Mouse (Mus musculus) forebrain, embryonic 16.5 days (tissue): ENCODE measurements at regions not wholly inside any gene's neighbourhood (a gene's known extent, or its start where the extent isn't known, plus 50 kb on each side); places are given as distances from the start of the nearest gene placed in this dataset.
A peak's percentile ranks its signal among the peaks of the same experiment; 100 is the strongest.

Experiments used
- ATAC-seq: fragments of 200-750 bp; cut with Nextera tagmentation; 2 replicates; pipeline ENCODE4 v1.8.0; 2017; ENCODE audit warnings: mild to moderate bottlenecking, moderate library complexity
- H3K27ac ChIP-seq: fragments of 300-500 bp; sonication (generic); 2 replicates; pipeline ENCODE4 v1.5.1; 2014; ENCODE audit warnings: low read length, control low read depth
- H3K27me3 ChIP-seq: fragments of 300-500 bp; sonication (generic); replicated peaks from 2 replicates; pipeline ENCODE4 v1.6.1; 2014; ENCODE audit warnings: low read length; ENCODE audit not compliant: control insufficient read depth, insufficient read depth
- H3K36me3 ChIP-seq: fragments of 300-500 bp; sonication (generic); 2 replicates; pipeline ENCODE4 v1.6.1; 2014; ENCODE audit not compliant: control insufficient read depth, insufficient read depth
- H3K4me1 ChIP-seq: fragments of 300-500 bp; sonication (generic); replicated peaks from 2 replicates; pipeline ENCODE4 v1.6.1; 2014; ENCODE audit warnings: low read length; ENCODE audit not compliant: control insufficient read depth, insufficient read depth
- H3K4me2 ChIP-seq: fragments of 300-500 bp; sonication (generic); 2 replicates; pipeline ENCODE4 v1.6.1; 2014; ENCODE audit warnings: mild to moderate bottlenecking, low read length, control low read depth
- H3K4me3 ChIP-seq: fragments of 300-500 bp; sonication (generic); replicated peaks from 2 replicates; pipeline ENCODE4 v1.5.1; 2014; ENCODE audit warnings: mild to moderate bottlenecking, low read length, control low read depth
- H3K9ac ChIP-seq: fragments of 300-500 bp; sonication (generic); replicated peaks from 2 replicates; pipeline ENCODE4 v1.6.1; 2014; ENCODE audit warnings: low read depth, low read length, control low read depth
- H3K9me3 ChIP-seq: fragments of 300-500 bp; sonication (generic); 2 replicates; pipeline ENCODE4 v1.6.1; 2016; ENCODE audit warnings: low read length; ENCODE audit not compliant: control insufficient read depth
- WGBS: fragments of 180-500 bp; shearing (Covaris S2); extraction: QIAGEN DNeasy Blood & Tissue Kit; methylation state at CpG from one replicate; pipeline ENCODE4 v1.1.7; 2014; 5-methylcytosine and 5-hydroxymethylcytosine counted together

DNA sequence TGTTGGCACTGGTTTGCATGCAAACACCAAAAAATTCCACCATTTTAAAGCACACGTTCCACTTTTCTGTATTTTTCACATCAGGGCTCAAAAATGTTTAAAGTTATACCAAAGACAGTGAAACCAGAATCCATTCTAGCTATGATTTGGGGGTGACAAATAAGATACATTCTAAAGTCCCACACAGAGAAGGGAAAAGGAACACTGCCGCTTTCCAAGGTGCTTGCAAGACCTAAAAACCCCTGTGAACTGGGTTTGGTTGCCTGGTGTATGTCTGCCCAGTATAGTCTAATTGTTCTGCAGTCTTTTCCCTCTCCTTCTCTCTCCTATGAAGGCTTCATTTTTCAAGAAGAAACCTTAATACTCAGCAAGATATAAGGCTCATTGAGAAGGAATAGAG, 219.6 kb downstream of the Mef2c start:
- H3K27ac ChIP-seq = peak overlapping the region; percentile 100

DNA sequence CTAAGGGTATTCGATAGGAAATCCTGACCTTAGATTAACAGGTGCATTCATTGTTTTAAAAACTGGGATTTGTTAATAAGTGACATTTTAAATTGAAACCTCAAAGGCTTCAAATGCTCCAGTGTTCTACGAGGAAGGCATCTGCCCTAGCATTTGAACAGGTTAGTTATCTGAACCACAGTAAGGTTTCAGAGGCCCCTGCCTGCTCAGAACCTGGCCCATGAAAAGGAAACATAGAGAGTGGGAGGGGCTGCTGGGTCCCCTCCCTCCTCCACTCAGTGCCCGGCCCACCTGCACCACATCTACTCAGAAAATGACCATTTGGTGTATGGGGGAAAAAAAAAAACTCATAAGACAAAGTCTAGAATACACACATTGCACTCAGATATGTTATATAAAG, 220.4 kb downstream of the Mef2c start:
- H3K4me3 ChIP-seq = peak overlapping the region; percentile 74
- H3K27ac ChIP-seq = peak overlapping the region; percentile 100
- no peaks in the 10 kb centered on the region for H3K36me3 ChIP-seq
- peak overlapping the region; percentile 77 for H3K9ac ChIP-seq
- H3K27me3 ChIP-seq = no peaks in the 10 kb centered on the region
- peak overlapping the region; percentile 87 for H3K4me2 ChIP-seq
- H3K9me3 ChIP-seq = no peaks in the 10 kb centered on the region
- 8% methylated on average over 3 of the region's 3 CpGs for WGBS
- no peak for ATAC-seq
- no peaks in the 10 kb centered on the region for H3K4me1 ChIP-seq

More for the DNA sequence above, 219.6 kb downstream of the Mef2c start:
- WGBS = 8% methylated on average over 2 of the region's 2 CpGs
- Histone ChIP-seq H3K9ac (peak overlapping the region; percentile 100), H3K36me3 (no peaks in the 10 kb centered on the region), H3K4me2 (peak overlapping the region; percentile 86), H3K4me3 (peak overlapping the region; percentile 69), H3K9me3 (no peaks in the 10 kb centered on the region), H3K27me3 (no peaks in the 10 kb centered on the region), H3K4me1 (peaks cover 5% of the 10 kb centered on the region; the same call in 1 of the 2 replicates)
- no peak for ATAC-seq

DNA sequence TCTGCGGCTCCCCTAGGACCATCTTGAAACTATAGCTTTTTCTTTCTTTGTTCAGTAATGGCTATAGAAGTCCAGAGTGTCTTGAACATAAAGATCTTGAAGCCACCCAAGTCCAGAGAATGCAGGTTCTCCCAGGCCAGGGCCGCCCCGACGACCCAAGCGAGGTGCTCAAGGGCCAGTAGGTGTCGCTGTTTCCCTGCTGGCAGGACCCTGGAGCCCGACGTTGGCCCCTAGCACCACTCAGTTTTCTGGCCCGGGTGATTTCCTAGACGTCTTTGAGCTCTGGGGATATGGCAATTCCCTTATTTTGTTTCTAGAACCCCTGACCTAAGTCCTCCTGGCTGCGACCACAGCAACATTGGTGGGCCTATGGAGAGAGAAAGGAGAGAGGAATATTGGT, 221.2 kb downstream of the Mef2c start:
- Histone ChIP-seq H3K9ac (peak overlapping the region; percentile 77), H3K9me3 (no peaks in the 10 kb centered on the region), H3K27ac (peak overlapping the region; percentile 100), H3K27me3 (no peaks in the 10 kb centered on the region), H3K36me3 (no peaks in the 10 kb centered on the region), H3K4me1 (no peaks in the 10 kb centered on the region), H3K4me2 (peak overlapping the region; percentile 87), H3K4me3 (peak overlapping the region; percentile 74)
- peak; percentile 22 for ATAC-seq
- 1% methylated on average over 11 of the region's 11 CpGs for WGBS

DNA sequence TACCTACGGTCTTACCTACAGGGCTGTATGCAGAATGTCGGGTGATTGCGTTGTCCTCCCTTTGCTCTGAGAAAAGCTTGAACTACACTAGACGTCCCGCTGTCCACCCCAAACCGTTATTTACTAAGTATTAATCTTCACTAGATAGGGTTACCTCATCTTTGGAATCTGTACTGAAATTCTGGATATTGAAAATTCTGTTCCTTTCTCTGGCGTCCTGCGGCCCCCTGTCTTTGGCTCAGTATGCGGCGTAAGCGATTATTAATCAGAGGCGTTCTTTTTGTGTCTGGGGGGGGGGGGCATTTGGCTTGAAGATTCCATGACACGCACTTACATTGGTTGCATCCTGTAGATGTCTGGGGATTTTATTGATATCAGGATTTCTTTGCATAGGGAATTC, 222.0 kb downstream of the Mef2c start:
- H3K4me1 ChIP-seq = no peaks in the 10 kb centered on the region
- peak overlapping the region; percentile 74 for H3K4me3 ChIP-seq
- WGBS = 3% methylated on average over 13 of the region's 13 CpGs
- no peaks in the 10 kb centered on the region for H3K27me3 ChIP-seq
- no peak for ATAC-seq
- H3K27ac ChIP-seq = peak overlapping the region; percentile 100
- peak overlapping the region; percentile 77 for H3K9ac ChIP-seq
- H3K4me2 ChIP-seq = peak overlapping the region; percentile 87
- no peaks in the 10 kb centered on the region for H3K36me3 ChIP-seq
- H3K9me3 ChIP-seq = no peaks in the 10 kb centered on the region

DNA sequence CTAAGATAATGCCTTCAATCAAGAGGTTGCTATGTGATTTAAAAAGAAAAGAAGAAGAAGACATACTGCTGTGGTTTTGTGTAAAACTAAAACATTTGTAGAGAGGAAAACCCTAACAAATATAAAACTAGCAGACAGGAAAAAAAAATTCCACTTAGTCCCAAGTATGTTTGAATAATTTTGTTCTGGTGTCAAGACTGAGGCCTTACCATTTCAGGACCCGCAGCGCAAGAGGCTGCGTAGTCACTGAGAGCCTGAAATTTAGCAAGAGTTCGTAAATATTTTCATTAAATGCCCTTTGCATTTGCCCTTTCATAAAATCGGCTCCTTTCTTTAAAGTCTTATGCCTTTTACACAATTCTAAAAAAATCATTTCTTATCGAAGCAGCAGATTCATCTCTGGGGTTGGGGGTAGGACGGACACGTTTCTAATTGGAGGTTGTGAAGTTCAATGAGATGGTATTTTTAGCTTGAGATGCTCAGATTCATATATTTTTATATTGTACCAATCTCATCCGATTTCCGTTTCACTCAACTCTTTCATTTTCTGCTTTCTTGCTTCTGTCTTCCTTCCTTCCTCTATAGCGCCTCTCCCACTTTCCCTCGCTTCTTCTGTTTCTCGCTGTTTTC, 222.6 kb downstream of the Mef2c start:
- H3K4me3 ChIP-seq = peak overlapping the region; percentile 74
- no peaks in the 10 kb centered on the region for H3K27me3 ChIP-seq
- no peaks in the 10 kb centered on the region for H3K36me3 ChIP-seq
- H3K4me1 ChIP-seq = no peaks in the 10 kb centered on the region
- peak overlapping the region; percentile 77 for H3K9ac ChIP-seq
- H3K4me2 ChIP-seq = peak overlapping the region; percentile 87
- 1% methylated on average over 13 of the region's 13 CpGs for WGBS
- H3K27ac ChIP-seq = peak overlapping the region; percentile 100
- H3K9me3 ChIP-seq = no peaks in the 10 kb centered on the region
- ATAC-seq = no peak

DNA sequence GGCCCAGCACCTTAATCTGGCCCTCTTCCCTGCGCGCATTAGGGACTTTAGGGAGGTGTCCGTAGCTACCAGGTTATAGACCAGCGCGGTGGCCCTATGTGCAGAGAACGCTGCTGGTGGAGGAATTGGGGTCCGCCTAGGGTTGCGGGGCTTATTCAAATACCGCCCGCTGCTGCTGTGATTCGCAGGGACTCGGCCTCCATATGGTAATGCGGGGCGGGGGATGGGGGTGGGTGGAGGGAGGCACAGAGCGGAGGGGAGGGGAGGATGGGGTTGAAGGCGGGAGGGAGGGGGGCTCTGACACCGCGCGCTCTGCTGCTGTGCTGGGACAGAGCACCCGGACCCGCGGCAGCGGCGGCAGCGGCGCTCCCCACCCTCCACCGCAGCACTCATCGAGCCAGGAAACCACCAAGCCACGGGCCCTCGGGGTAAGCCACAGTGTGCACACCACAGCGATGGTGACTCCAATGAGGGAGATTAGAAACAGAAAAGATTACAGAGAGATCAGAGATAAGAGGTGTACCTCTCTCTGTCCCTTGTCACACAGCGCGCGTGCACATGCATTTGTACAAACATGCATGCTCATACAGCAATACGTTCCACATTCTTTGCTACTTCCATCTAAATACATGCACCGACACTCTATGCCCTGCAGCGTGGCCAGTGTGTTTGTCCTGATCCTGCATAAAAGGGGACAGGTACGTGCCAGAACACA, 223.4 kb downstream of the Mef2c start:
- Histone ChIP-seq H3K4me2 (peak overlapping the region; percentile 87), H3K27ac (peak overlapping the region; percentile 100), H3K9me3 (no peaks in the 10 kb centered on the region), H3K9ac (peak overlapping the region; percentile 77), H3K4me3 (peak overlapping the region; percentile 74), H3K36me3 (no peaks in the 10 kb centered on the region), H3K27me3 (no peaks in the 10 kb centered on the region), H3K4me1 (no peaks in the 10 kb centered on the region)
- ATAC-seq = peak; percentile 57
- WGBS = under 1% methylated on average over 37 of the region's 38 CpGs

DNA sequence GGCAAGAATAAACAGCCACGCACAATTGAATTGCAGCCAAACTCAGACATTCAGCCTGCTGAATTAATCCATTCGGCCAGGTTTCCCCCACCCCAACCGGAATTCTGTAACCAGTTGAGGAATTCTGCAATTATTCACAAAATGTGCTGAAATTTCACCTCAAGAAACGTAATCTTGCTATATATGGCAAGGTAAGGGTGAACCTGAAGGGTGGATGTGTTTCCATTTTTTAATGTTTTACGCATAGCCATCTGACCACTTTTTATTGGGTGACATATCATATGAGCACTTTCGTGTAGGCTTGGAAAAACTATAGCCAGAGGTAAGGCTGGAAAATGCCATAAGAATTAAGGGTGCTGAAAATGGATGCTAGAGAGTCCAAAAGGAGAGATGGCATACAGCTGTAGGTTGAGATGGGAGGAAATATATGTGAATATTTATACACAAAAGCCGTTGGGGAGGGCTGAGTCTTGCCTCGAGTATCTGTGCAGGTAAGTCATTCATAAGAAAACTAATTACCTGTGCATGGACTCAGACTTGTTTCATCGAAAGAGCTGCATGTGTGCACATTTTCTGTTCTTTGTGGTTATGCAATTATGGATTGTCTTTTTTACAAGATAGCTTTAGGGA, 224.0 kb downstream of the Mef2c start:
- peak overlapping the region; percentile 74 for H3K4me3 ChIP-seq
- H3K4me1 ChIP-seq = no peaks in the 10 kb centered on the region
- no peaks in the 10 kb centered on the region for H3K9me3 ChIP-seq
- no peak for ATAC-seq
- H3K36me3 ChIP-seq = no peaks in the 10 kb centered on the region
- peak overlapping the region; percentile 87 for H3K4me2 ChIP-seq
- H3K9ac ChIP-seq = peak overlapping the region; percentile 77
- WGBS = 2% methylated on average over 9 of the region's 9 CpGs
- peak overlapping the region; percentile 100 for H3K27ac ChIP-seq
- H3K27me3 ChIP-seq = no peaks in the 10 kb centered on the region

DNA sequence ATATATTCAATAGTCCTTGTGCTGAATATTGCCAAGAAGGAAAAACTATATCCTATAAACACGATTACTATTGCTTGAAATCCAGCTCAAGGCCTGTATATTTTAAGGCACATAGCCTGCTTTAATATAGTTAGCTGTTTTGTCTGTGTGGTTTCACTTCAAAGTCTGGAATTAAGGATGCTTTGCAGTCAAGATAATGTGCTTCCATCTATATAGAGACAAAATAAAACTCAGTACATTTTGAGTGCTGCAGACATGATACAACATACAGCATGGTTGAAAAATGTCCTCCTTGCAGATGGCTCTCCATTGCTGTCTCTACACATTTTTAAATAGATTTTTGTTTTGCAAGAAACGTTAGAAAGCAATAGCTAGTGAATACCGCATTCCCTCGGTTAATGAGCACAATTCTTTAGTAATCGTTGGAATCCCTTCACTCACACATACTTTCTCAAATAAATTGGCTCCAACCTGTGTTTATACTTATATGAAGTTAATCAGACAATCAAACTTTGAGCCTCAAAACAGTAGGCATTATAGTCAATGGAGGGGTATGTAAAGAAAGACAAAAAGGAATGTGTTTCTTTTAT, 224.7 kb downstream of the Mef2c start:
- WGBS = 2% methylated on average over 5 of the region's 5 CpGs
- peak overlapping the region; percentile 77 for H3K9ac ChIP-seq
- H3K27ac ChIP-seq = peak overlapping the region; percentile 100
- peak overlapping the region; percentile 74 for H3K4me3 ChIP-seq
- H3K36me3 ChIP-seq = no peaks in the 10 kb centered on the region
- peak overlapping the region; percentile 87 for H3K4me2 ChIP-seq
- no peak for ATAC-seq
- no peaks in the 10 kb centered on the region for H3K4me1 ChIP-seq
- no peaks in the 10 kb centered on the region for H3K27me3 ChIP-seq
- H3K9me3 ChIP-seq = no peaks in the 10 kb centered on the region

DNA sequence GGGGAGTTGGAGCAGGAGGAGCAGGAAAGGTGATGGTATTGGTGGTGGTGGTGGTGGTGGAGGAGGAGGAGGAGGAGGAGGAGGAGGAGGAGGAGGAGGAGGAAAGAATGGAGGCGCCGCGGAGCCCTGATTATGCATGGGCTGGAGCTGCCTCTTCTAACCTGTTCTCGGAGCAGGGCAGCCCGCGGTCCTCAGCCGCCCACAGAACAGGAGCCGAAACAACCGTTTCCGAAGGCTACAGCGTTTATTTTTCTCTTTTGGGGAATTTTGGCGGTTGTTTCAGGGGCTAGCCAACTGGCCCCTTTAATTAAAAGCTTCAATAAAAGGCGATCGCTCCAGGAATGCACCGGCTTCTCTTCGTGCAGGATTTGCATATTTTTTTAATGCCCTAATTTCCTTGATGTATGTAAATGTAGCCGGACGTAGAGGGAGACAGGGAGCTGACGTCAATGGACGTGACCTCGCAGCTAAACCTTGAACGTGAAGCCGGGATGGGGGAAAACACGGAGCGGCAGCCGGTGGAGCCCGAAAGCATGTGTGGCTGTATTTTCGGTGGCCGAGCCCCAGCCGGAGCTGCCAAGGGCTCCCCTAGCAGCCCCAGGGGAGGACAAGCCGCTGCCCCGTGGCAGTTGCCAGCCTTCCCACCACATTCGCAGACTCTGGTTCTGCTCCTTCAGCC, 225.6 kb downstream of the Mef2c start:
- ATAC-seq = peak; percentile 17
- Histone ChIP-seq H3K27me3 (no peaks in the 10 kb centered on the region), H3K27ac (peak overlapping the region; percentile 100), H3K4me2 (peak overlapping the region; percentile 80), H3K4me1 (no peaks in the 10 kb centered on the region), H3K4me3 (peak overlapping the region; percentile 74), H3K9me3 (no peaks in the 10 kb centered on the region), H3K9ac (peak overlapping the region; percentile 100), H3K36me3 (no peaks in the 10 kb centered on the region)
- WGBS = under 1% methylated on average over 33 of the region's 33 CpGs
